Mouse (Mus musculus) spleen, embryonic (tissue): ENCODE measurements around the gene Pde4d.

Source experiments
- CTCF ChIA-PET: fragments of 350-600 bp; sonication (Branson Sonifier 250); formaldehyde crosslinking; loops from one replicate; lab custom pipeline; 2022; lab: Charles Lee

Gene Pde4d

DNA sequence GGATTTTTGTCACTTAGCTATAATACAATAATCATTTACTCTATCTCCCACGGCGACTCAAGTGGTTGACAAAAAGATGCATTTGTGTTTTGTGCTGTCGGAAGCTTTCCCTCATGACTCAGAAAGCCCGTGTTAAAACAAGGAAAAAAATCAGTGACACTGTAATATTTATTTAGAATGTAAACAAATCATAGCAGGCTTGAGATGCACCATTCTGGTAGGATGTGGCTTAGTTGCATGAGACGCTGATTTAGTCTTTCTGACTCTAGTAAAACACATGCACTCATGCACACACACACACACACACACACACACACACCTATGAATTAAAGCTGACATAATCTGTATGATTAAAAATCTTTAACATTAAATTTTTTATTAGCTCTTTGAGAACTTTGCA is 924.7 kb downstream of the Pde4d start:
- CTCF ChIA-PET: no interaction called here

DNA sequence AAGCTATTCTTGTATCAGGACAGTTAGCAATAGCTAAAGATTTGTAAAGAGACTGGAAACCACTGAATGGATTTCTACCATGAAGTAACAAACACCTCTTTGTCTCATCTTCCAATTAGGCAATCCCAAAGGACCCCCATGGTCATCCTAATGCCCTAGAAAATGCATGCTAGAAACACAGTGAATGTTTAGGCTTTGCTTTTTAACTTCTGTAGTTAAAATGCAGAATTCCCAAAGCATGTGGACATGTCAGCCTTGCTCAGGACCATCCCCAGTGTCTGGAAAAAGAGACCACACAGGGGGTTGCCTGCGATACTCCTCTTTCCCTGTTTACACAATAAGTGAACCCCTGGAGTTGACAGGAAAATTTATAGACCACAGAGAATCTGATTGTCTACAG is 926.9 kb downstream of the Pde4d start:
- CTCF ChIA-PET: no interaction called here

DNA sequence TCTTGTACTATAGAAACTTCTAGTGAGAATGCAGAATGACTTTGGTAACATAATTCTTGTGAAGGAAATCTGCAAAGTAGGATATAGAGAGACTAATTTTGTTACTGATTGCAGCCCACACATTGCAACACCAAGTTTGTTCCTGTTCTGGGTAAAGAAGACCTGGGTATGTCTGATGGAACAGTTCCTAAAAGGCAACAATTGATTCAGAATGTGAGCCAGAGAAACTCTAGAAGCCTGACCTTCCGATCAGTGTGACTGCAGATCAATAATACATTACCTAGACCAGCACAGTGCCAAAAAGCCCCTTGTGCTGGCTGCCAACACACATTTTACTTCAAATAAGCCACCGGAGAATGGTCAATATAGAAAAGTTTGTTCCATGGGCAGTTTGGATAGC is 930.4 kb downstream of the Pde4d start:
- CTCF ChIA-PET: interaction anchor here (0.7 kb wide), 1 partner anchor 53 kb away, joined by 3 read pairs; no protein-coding TSS in a partner anchor

DNA sequence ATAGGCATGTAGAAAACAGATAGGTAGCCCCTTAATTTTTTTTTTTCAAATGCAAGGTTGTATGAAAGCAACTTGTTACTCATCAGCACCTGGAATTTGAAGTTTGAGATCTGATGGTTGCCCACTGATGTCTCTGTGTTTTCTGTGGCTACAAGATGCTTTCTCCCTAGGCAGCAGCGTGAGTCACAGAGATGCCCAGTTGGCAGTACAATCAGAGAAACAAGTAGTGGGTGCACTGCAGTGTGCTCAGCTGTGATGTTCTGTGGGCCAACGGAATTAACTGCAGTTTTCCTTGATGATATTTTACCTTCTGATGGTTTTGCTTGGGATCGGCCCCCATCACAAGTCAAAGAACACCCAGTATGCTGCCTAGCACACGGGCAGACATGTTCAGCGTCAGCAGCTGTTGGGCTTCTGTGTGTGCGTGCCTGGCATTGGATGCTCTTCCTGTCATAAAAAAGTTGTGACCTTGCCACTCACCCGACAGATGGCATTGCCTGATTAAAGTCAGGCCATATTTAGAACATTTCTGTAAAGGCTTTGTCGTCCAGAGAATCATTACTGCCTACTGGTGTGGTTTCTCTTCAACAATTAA is 939.0 kb downstream of the Pde4d start:
- CTCF ChIA-PET: interaction anchor here (0.6 kb wide), 1 partner anchor 22 kb away, joined by 4 read pairs; no protein-coding TSS in a partner anchor

DNA sequence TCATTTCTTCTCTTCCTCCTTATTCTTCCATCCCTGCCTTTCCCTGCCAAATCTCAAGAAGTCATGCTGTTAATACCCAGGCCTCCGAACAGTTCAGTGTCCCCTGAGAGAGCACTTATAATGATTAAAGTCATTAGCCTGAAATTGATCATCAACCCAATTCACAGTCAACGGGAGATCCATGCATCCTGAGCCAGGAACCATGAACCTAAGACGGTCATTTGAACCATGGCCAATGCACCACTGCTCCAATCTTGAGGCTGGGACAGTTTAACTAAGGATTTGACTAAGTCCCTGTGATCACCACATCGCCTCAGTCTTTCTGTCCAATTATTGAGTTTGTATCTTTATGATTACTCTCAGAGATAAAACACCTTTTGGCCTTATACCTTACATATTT is 952.6 kb downstream of the Pde4d start:
- CTCF ChIA-PET: no interaction called here

DNA sequence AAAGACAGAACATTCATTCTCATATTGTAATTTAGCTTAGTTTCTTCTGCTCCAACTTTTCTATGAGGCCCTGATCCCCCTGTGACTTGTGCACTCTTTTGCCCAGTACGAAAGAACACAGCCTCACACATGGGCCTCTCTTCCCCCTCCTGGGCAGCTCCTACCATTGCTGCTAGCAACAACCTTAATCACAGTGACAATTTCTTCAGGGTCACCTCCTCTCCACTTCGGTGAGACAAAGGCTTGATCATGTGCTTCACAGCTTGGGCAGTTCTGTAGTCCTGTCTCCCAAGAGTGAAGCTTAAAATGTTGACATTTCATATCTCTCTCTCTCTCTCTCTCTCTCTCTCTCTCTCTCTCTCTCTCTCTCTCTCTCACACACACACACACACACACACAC is 953.2 kb downstream of the Pde4d start:
- CTCF ChIA-PET: no interaction called here

DNA sequence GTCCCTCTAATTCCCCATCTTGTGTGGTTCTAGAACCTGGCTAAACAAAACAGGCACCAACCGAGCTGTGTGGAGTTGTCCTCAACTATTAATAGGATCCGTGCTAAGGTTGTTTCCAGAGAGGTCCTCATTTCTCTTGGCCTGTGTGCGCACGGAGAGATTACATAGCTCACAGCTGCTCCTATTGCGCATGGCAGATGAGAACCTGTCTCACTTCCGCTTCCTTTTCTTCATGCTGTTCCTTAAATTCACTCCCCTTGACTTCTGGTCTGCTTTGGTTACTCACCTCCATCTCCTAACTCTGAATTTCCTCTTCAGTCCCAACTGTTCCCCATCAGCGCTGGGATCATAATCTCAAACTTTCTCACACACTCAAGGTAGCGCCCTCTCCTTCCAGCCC is 956.6 kb downstream of the Pde4d start:
- CTCF ChIA-PET: interaction anchor here (0.8 kb wide), 1 partner anchor 63 kb away, joined by 4 read pairs; no protein-coding TSS in a partner anchor

DNA sequence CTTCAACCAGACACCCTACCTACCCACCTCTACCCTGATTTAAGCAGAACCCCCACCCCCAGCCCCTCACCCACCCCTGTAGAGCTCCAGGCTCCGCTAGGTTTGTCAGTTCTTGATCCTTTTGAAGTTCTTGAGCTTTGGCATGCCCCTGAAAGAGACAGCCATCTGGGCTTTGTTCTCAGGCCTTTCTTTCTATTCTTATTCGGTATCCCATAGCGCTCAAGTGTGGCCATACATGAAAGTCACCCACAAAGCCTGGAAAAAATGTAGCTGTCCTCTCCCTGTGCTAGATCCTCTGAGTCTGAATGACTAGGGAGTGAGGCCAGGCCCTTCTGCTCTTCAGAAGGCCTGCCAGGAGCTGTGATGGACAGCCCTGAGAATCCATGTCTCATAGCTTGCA is 957.6 kb downstream of the Pde4d start:
- CTCF ChIA-PET: interaction anchor here (0.8 kb wide), 1 partner anchor 62 kb away, joined by 4 read pairs; no protein-coding TSS in a partner anchor

DNA sequence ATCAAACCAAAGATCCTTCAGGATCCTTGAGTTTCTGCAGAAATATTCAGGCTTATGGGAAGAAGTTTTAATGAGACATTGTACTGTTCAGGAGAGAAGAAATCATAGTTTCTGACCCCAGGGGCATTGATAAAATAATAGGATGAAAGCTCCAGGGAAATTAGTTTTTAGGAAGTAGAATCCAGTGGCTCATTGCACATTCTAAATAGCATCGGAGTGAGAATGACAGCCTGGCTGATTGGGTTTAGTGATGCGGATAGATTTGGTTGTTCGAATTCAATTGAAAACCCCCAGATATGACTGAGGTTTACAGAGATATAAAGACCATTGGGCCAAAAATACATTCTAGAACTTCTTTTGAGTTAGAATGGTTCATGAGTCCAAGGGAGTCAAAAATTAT is 970.7 kb downstream of the Pde4d start:
- CTCF ChIA-PET: no interaction called here

DNA sequence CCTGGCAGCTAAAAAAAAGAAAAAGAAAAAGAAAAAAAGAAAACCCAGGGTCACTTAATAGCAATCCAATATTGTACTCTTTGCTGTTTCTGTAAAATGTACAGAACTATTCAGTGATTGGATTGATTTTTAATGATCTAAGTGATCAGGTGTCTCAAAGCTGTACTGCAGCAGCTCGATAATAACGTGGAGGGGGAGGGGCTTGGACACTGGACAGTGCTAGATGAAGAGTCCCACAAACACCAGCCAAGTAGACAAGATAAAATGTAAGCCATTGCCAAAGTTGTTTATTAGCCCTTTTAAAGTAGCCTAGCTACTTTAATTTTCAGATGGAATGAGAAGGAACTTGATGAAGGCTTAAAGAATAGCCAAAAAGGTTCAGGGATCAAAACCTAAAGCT is 975.2 kb downstream of the Pde4d start:
- CTCF ChIA-PET: no interaction called here

DNA sequence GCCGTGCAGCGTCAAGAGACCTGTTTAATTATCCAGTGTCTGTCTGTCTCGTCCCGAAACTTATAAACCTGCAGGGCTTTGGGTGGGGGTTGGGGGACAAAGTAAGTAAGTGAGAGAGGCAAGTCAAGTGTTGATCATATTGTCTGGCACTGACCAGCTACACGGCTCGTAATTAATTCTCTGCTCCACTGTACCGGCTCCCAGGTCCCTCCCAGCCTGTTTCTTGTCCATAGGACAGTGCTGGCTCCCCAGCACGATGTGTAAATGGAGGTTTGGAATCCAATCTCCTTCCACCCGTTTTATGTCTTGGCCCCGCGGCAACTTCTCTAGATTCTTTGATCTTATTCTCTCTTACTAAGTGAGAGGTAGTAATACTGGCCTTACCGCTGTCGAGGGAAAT is 975.8 kb downstream of the Pde4d start:
- CTCF ChIA-PET: no interaction called here

DNA sequence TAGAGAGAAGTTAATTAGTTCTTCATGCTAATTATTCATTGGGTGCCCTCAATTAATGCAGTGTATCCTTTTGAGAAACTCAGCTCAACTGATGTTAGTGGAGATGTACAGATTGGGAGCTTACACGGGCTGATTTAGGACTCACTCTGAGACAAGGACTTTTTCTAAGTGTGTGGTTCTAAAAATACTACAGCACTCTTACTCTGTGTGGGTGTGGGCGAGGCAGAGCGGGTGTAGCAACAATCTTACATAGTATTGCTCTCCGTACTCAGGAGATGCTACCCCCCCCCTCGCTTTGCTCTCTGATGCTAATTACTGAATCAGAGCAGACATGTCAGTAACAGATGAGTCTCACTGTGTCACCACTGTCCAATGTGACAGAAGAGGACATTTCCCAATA is 976.3 kb downstream of the Pde4d start:
- CTCF ChIA-PET: no interaction called here

DNA sequence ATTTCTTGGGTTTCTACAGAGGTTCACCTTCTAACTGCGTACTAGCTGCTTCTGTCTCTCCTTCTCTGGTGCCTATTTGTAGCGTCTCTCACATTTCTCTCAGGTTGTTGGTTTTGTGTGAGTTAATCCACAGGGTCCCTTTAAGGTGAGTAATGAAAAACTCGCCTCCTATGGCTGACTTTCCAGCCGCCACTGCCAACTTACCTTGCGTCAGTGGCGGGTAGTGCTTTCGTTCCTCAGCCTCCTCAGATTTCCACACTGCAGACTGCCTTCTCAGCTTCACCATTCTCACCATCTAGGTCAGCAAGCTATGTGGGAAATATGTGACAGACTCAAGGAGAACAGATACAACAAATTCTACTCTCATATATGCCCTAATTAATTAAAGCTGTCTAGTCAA is 977.8 kb downstream of the Pde4d start:
- CTCF ChIA-PET: no interaction called here

DNA sequence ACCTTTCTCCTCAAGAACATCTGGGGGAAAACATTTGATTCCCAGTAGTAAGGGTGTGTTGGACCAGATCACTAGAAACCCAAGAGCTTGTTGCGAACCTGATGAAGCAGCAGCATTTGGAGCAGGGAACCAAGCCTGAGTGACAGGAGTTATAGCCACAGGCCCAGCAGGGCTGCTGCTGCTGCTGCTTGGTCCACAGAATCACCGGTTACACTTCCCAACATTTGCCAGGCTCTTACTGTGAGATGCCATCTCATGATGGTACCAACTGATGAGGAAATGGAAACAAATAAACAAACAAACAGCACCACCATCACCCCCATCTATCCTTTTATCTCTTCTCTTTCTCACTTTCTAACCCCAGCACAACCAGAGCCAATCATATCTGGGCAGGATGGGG is 979.8 kb downstream of the Pde4d start:
- CTCF ChIA-PET: no interaction called here

DNA sequence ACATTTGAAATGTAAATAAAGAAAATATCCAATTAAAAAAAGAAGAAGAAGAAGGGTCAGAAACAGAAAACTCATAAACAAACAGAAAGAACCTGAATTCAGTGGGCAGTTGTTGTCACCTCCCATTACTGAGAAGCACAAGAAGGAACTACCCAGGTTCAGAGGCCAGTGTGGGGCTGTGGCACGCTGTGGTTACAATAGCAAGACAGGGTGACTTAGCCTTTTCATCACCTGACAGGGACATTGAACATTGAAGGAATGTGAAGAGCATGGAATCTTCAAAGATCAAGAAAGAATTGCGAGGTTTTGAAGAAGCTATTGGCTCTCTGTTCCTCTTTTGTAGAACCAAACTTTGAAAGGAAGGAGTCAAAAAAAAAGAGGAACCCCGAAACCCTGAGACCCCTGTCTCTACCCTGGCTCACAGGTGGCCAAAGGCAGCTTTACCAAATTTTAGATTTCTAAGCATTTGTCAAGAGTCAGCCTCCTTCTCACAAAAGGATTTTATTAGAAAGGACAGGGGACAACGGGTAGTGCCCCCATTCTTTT is 987.6 kb downstream of the Pde4d start:
- CTCF ChIA-PET: interaction anchor here (0.6 to 1.2 kb wide), 4 partner anchors 10 to 1285 kb away, joined by 3 to 6 read pairs (median 4); no protein-coding TSS in a partner anchor

DNA sequence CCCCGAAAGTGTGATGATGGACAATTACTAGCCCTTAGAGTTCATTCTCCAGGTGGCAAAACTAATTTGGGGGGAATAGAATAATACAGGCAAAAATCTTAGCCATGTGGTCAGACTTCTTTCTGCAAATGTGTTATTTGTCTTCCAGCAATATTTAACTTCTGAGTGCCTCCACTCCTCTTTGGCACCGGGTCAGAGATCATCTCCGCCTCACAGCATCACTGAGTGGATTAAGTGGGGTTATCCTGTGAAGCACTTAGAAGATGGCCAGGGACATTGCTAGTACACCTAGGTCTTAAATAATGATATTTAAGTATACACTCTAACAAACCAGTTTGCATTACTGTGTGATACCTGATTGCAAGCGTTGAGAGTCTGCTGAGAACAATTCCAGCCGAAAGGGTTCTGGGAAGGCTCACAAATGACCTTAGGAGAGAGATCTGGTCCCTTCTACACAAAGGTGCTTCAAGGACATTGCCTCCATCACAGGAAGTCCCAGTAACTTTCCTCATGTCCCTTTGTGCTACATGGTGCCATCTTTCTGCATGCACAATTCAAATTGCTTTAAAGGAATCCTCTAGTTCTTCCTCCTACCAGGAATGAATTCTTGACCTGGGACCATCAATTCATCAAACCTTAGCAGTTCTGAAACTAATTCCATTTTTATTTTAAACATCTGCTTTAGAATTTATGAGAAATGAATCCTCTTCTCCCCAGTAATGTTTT is 989.9 kb downstream of the Pde4d start:
- CTCF ChIA-PET: interaction anchor here (0.5 to 0.6 kb wide), 2 partner anchors 993 to 1536 kb away, joined by 3 to 4 read pairs; no protein-coding TSS in a partner anchor

DNA sequence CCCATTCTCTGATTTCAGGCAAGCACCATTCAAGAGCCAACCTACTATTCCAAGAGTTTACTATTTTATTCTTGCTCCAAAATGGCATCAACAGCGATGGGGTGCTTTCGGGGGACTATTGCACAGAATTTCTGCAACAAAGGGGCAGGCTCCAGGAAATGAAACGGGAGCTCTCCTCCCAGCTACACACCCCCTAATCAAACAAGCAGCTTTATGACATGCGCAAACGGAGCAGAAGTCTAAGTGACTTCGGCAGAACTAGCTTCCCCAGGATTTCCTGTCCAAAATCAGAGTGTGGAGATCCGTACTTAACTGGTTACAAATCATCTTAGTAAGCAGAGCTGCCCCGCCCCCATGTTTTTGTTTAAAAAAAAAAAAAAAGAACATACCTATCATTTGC is 990.6 kb downstream of the Pde4d start:
- CTCF ChIA-PET: interaction anchor here (0.5 to 0.7 kb wide), 2 partner anchors 154 to 1133 kb away, joined by 3 to 6 read pairs; no protein-coding TSS in a partner anchor

DNA sequence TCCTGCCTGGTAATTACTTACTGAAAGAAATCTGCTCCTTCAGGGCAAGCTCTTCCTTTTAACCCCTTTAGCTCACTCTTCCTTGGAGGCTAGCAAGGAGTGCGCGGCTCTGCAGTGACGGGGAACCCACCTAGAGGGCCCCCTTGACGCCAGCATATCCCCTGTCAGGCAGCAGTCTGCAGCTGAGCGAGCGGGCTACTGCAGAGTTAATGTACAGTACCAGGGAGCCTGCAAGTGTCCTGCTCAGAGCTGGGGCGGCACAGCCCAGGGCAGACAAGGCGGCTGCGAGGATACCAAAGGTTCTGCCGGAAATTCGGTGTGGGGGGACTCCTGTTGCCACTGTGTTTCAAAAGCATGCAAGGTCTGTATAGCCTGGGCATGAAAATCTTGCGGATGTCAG is 991.1 kb downstream of the Pde4d start:
- CTCF ChIA-PET: no interaction called here

DNA sequence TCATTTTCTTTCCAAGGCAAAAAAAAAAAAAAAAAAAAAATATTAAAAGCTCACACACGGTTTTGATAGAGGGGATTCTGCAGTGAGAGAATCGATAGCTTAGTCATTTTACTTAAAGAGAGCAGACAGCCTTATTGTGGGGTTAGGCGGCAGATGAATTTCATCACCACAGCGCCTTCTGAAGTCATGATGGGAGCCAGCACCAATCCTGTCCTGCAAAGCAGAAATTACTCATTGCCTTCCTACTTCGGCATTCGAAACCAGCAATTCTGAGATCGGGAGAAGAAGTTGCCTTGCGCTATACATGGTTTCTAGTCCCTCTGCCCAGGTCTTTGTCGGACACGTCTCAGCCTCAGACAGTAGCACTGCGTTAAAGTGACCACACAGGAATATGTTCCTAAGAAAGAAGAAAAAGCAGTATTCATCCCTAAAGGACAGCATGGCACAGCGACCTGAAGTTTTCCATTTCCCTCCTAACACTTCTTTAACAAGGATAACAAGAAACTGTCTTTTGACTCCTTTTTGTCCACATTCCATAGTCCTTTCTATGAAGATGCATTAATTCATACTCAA is 991.7 kb downstream of the Pde4d start:
- CTCF ChIA-PET: interaction anchor here (0.6 kb wide), 2 partner anchors 86 to 607 kb away, joined by 3 to 6 read pairs; no protein-coding TSS in a partner anchor

DNA sequence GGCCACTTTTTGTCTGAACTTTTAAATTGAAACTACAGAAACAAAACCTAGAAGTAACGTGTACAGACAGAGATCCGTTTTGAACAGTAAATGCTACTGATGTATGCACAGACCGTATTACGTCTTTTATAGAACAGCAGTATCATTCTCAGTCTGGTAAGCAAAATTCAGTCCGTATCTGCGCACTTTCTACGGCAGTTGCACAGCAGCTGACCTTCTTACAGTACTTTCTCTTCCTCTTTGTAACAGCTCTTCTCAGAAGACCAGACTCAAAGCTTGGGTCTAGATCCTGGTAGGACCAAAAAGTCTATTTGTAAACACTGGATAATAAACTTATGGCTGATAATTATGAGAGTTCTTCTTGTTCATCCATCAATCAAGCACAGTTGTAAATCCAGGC is 996.4 kb downstream of the Pde4d start:
- CTCF ChIA-PET: no interaction called here

DNA sequence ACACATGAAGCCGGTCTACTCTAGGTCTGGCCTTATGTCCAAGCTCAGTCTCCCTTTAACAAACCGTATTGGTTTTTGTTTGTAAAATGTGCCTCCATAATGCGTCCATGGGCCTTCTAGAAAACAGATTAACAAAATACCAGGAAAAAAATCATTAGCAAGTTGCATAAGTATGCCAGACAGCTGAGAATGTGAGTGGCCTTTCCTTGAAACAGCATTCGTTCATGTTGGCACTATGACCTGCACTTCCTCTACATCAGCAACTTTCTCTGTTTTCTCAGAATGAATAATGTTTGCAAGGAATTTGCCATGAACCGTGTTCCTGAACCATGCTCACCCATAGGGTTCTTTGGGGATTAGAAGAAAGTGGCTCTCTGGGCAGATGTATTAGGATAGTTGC is 998.4 kb downstream of the Pde4d start:
- CTCF ChIA-PET: no interaction called here

DNA sequence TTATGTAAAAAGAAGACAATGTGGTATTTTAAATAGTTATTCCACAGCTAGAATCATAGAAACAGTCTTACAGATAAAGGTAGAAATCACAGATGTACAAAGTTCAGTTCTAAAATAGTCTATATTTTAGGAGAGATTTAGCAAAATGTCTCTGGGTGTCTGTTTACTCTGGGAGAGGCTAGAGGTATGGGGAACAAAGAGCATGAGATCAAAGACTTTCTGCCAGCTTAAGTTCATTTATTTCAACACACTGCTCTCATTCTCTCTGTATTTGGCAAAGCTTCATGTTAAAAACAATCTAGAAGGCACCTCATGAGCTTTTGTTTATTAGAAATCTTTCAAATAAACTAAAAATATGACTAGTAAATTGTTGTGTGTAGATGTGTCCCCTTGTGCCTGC is 1024.6 kb downstream of the Pde4d start:
- CTCF ChIA-PET: no interaction called here
